Mouse (Mus musculus) embryonic facial prominence, embryonic 12.5 days (tissue): Measurements from ENCODE around the gene Acox3. TPM values are rescaled to one million over a fixed set of nuclear protein-coding genes. Genes with fewer than 3 reads are reported as not detected.
A peak's percentile ranks its signal among the peaks of the same experiment; 100 is the strongest.

ENCODE experiments used
- ATAC-seq: fragments of 200-750 bp; cut with Nextera tagmentation; 2 replicates; pipeline ENCODE4 v1.8.0; 2017; ENCODE audit not compliant: insufficient number of reproducible peaks, insufficient read depth, low FRiP score, low TSS enrichment
- H3K27ac ChIP-seq: fragments of 300-500 bp; sonication (generic); 2 replicates; pipeline ENCODE4 v1.5.1; 2016; ENCODE audit warnings: mild to moderate bottlenecking
- H3K27me3 ChIP-seq: fragments of 300-500 bp; sonication (generic); 2 replicates; pipeline ENCODE4 v1.6.1; 2016; ENCODE audit warnings: mild to moderate bottlenecking, moderate library complexity
- H3K36me3 ChIP-seq: fragments of 300-500 bp; sonication (generic); 2 replicates; pipeline ENCODE4 v1.6.1; 2016; ENCODE audit warnings: mild to moderate bottlenecking
- H3K4me1 ChIP-seq: fragments of 300-500 bp; sonication (generic); 2 replicates; pipeline ENCODE4 v1.6.1; 2016
- H3K4me2 ChIP-seq: fragments of 300-500 bp; sonication (generic); replicated peaks from 2 replicates; pipeline ENCODE4 v1.6.1; 2016; ENCODE audit warnings: mild to moderate bottlenecking, moderate library complexity
- H3K4me3 ChIP-seq: fragments of 300-500 bp; sonication (generic); 2 replicates; pipeline ENCODE4 v1.5.1; 2016; ENCODE audit warnings: mild to moderate bottlenecking
- H3K9ac ChIP-seq: fragments of 300-500 bp; sonication (generic); 2 replicates; pipeline ENCODE4 v1.6.1; 2016; ENCODE audit warnings: mild to moderate bottlenecking, moderate library complexity
- H3K9me3 ChIP-seq: fragments of 300-500 bp; sonication (generic); 2 replicates; pipeline ENCODE4 v1.6.1; 2016; ENCODE audit warnings: mild to moderate bottlenecking, moderate library complexity
- WGBS: fragments of 180-500 bp; shearing (Covaris S2); methylation state at CpG from one replicate; pipeline ENCODE4 v1.1.7; 2016; 5-methylcytosine and 5-hydroxymethylcytosine counted together
- polyA plus RNA-seq: library from polyadenylated mRNA; unstranded; fragments of >200 nt; fragmentation: Nextera tagmentation; extraction: Ambion mirVana; gene quantifications from 2 replicates; pipeline ENCODE4 v1.2.1, GENCODE M21; 2016

The Acox3 gene
- polyA plus RNA-seq, 1 experiment from 2014 or later: 12.5 TPM

DNA sequence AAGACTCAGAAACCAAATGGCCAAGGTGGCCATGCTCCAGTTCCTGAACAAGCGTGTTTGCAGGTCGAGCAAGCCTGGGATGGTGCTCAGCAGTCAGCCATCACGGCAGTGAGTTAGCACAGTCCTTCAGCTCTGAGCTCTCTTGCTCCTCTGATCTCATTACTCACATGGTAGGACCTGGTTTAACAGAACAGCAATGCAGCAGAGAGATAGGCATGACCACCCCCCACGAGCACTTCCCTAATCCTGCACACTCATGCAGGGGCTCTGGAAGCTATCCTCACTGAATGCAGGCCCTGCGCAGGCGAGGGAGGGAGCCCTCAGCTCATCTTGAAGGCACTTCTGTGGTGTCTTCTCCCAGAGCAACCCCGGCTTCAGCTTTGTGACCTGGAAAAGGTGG is 26.4 kb upstream of the Acox3 start:
- ATAC-seq: no peak
- H3K4me2 ChIP-seq: no peak overlapping the region
- H3K9me3 ChIP-seq: no peaks in the 10 kb centered on the region
- H3K27ac ChIP-seq: no peak overlapping the region
- H3K36me3 ChIP-seq: peaks cover 43% of the 10 kb centered on the region
- H3K4me1 ChIP-seq: peaks cover 8% of the 10 kb centered on the region; the same call in 1 of the 2 replicates
- H3K27me3 ChIP-seq: no peaks in the 10 kb centered on the region
- H3K9ac ChIP-seq: no peak overlapping the region
- no peak overlapping the region for H3K4me3 ChIP-seq
- WGBS: 85% methylated on average over 7 of the region's 7 CpGs

DNA sequence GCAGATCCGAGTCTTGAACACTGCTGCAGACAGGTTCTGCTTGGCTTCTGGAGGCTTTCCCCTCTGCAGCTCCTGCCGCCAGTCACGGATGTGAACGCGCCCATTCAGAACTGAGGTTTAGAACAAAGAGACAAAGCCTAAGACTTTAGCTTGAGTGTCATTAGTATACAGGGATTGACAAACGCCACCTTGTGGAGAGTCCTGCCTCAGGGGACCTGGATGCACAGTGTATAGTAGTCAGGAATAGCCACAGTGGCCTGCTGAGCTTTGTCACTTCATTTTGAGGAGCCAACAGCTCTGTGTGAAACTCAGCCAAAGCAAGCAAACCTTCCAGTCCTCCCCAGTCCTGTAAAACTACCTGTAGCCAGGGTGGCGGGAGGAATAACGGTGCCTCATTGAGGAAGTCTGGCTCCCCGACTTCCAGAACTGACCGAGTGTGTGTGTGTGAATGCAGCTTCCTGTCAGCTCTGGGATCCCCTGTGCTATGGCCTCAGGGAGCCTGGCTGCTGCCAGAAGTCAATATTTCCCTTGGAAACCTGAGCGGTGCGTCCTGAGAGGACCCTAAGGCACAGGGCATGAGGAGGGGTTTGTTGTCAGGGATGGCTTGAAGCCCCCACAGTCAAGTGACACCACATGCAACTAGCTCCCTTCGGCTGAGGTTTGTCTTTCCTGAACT is 24.8 kb upstream of the Acox3 start:
- H3K9ac ChIP-seq: no peak overlapping the region
- 64% methylated on average over 13 of the region's 13 CpGs for WGBS
- no peak overlapping the region for H3K4me2 ChIP-seq
- H3K27ac ChIP-seq: no peak overlapping the region
- no peak for ATAC-seq
- peaks cover 60% of the 10 kb centered on the region for H3K36me3 ChIP-seq
- H3K9me3 ChIP-seq: no peaks in the 10 kb centered on the region
- H3K4me1 ChIP-seq: no peaks in the 10 kb centered on the region
- no peak overlapping the region for H3K4me3 ChIP-seq
- H3K27me3 ChIP-seq: no peaks in the 10 kb centered on the region

- Histone ChIP-seq H3K4me2 (no peak overlapping the region), H3K27ac (no peak overlapping the region), H3K36me3 (peaks cover 73% of the 10 kb centered on the region), H3K27me3 (no peaks in the 10 kb centered on the region), H3K9ac (no peak overlapping the region), H3K9me3 (no peaks in the 10 kb centered on the region), H3K4me1 (no peaks in the 10 kb centered on the region), H3K4me3 (no peak overlapping the region)
- WGBS: 80% methylated on average over 8 of the region's 8 CpGs
- no peak for ATAC-seq
These were observed 23.4 kb upstream of the Acox3 start for GRCm38 (mm10) chr5:35559447-35559846.

GRCm38 (mm10) chr5:35562616-35563015 is 20.2 kb upstream of the Acox3 start:
- no peak overlapping the region for H3K4me3 ChIP-seq
- WGBS: 98% methylated on average over 2 of the region's 2 CpGs
- no peaks in the 10 kb centered on the region for H3K9me3 ChIP-seq
- H3K4me2 ChIP-seq: no peak overlapping the region
- peaks cover 83% of the 10 kb centered on the region for H3K36me3 ChIP-seq
- no peak overlapping the region for H3K9ac ChIP-seq
- ATAC-seq: no peak
- H3K4me1 ChIP-seq: no peaks in the 10 kb centered on the region
- H3K27ac ChIP-seq: no peak overlapping the region
- no peaks in the 10 kb centered on the region for H3K27me3 ChIP-seq

GRCm38 (mm10) chr5:35563449-35563848 is 19.4 kb upstream of the Acox3 start:
- H3K9me3 ChIP-seq: no peaks in the 10 kb centered on the region
- H3K27ac ChIP-seq: no peak overlapping the region
- WGBS: 0% methylated on average over 1 of the region's 1 CpGs
- H3K4me1 ChIP-seq: no peaks in the 10 kb centered on the region
- peaks cover 86% of the 10 kb centered on the region for H3K36me3 ChIP-seq
- no peak overlapping the region for H3K4me3 ChIP-seq
- H3K9ac ChIP-seq: no peak overlapping the region
- no peak overlapping the region for H3K4me2 ChIP-seq
- no peaks in the 10 kb centered on the region for H3K27me3 ChIP-seq
- 0 out of 2 replicates have a peak, but pooled peaks have one; percentile 48 for ATAC-seq

GRCm38 (mm10) chr5:35565217-35565616 is 17.6 kb upstream of the Acox3 start:
- H3K36me3 ChIP-seq: peaks cover 93% of the 10 kb centered on the region

DNA sequence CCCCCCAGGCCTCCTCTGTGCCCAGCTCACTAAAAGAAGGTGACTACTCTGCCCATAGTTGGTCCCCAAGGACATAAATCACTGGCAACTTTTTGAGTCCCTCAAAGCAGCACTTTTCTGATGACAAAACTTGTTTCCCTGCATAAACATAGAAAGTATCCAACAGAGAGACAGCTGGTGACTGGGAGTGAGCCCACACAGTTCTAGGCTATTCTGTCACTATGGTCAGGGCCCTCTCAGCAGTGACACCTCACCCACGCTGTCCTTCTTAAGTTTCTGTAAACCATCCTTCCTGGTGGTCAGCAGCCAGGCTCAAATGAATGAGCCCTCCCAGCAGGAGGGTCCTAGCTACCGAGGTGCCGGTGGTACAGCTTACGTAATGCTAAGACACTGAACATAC is 16.2 kb upstream of the Acox3 start:
- 94% methylated on average over 4 of the region's 4 CpGs for WGBS
- Histone ChIP-seq H3K36me3 (peaks cover 91% of the 10 kb centered on the region), H3K27me3 (no peaks in the 10 kb centered on the region), H3K4me1 (no peaks in the 10 kb centered on the region), H3K9ac (no peak overlapping the region), H3K4me2 (no peak overlapping the region), H3K9me3 (no peaks in the 10 kb centered on the region), H3K4me3 (no peak overlapping the region), H3K27ac (no peak overlapping the region)
- no peak for ATAC-seq

More at GRCm38 (mm10) chr5:35565217-35565616, 17.6 kb upstream of the Acox3 start:
- H3K27me3 ChIP-seq: no peaks in the 10 kb centered on the region
- H3K4me3 ChIP-seq: no peak overlapping the region
- no peaks in the 10 kb centered on the region for H3K9me3 ChIP-seq
- no peak overlapping the region for H3K9ac ChIP-seq
- H3K4me2 ChIP-seq: no peak overlapping the region
- H3K4me1 ChIP-seq: no peaks in the 10 kb centered on the region
- ATAC-seq: no peak
- 90% methylated on average over 9 of the region's 9 CpGs for WGBS
- no peak overlapping the region for H3K27ac ChIP-seq

- H3K4me1 ChIP-seq: peaks cover 8% of the 10 kb centered on the region
- H3K4me2 ChIP-seq: no peak overlapping the region
- H3K9ac ChIP-seq: no peak overlapping the region
- H3K36me3 ChIP-seq: peaks cover 58% of the 10 kb centered on the region
- ATAC-seq: no peak
- no peaks in the 10 kb centered on the region for H3K9me3 ChIP-seq
- H3K27me3 ChIP-seq: no peaks in the 10 kb centered on the region
- 91% methylated on average over 6 of the region's 6 CpGs for WGBS
- no peak overlapping the region for H3K27ac ChIP-seq
- no peak overlapping the region for H3K4me3 ChIP-seq
These were observed 11.3 kb upstream of the Acox3 start for GRCm38 (mm10) chr5:35571546-35571945.

DNA sequence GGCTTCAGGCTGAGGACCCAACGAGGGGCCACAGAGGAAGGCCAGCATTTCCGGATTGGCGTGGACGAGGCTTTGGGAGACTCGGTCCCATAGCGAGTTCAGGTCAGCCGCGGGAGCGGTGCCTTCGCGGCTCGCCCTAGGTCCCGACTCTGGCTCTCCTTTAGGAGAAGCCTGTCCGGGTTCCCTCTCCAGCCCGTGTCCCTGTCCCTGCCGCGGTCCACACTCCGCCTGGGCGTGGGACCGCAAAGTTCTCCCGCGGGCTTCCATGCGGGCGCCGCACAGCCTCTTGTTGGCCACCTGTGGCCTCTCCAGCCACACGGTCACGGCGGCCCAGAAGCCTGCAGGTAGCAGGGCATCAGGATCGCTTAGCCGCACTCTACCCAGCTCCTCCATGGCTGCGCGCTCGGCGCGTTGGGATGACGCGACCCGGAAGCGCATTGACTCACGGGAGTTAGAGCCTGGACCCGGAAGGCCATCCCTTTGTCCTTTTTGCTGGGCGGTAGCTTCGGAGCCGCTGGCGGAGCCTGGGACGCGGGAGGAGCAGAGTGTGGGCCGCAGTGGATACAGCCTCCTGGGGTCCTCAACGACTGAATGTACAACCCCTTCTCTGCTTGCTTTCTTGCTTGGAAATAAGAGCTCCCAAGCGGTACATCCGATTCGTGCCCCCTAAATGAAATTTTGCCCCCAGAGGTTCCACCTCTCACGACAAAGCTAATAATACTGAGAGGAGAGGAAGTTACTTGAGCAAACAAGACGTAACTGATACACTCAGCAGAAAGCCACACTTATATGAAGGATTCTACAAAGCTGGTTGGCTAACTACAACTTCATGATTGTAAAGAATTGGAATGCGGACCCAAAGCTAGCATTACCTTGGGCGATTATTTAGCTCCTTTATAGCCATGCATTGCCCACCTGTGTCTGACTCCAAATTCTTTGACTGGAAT is 7.9 kb upstream of the Acox3 start, which contains the start of gene Trmt44:
TSS of gene Trmt44 (minus strand) at position 418 of the 947 bp plus-strand sequence.
- Histone ChIP-seq H3K36me3 (peaks cover 27% of the 10 kb centered on the region), H3K27me3 (0 out of 2 replicates have a peak, but pooled peaks cover 5% of the 10 kb centered on the region), H3K4me3 (peak within 1 kb of the TSS; percentile 99), H3K9ac (peak within 1 kb of the TSS; percentile 90), H3K9me3 (no peaks in the 10 kb centered on the region), H3K4me2 (peak within 1 kb of the TSS; percentile 93), H3K4me1 (peaks cover 8% of the 10 kb centered on the region), H3K27ac (peak within 1 kb of the TSS; percentile 76)
- WGBS: 3% methylated on average over 56 of the region's 56 CpGs
- peak; percentile 92 for ATAC-seq

DNA sequence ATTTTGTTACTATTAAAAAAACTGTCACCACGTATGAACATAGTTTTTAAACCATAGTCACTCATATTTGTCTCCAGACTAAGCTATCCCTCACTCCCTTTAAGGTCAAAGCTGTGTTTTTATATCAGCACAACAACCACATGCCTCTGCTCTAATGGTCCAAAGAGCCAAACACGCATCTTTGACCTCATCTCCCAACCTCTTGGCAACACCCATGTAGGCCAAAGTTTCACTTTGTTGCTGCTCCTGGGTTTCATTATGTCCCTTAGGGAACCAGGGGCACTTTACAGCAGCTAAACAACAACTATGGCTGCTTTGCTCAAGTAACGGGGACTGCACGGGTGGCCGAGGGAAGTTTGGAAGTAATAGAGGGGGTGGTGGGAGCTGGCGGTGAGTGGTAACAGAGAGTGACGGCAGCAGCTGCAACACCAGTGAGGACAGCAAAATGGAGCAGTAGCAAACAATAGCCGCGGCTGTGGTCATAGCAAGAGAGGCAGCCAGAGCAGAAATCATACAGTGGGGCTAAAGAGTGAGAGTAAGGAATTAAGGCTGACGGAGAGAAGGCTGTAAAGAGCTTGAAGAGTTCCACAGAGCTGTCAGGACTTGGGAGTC is 6.3 kb upstream of the Acox3 start:
- Histone ChIP-seq H3K4me3 (no peak overlapping the region), H3K27ac (no peak overlapping the region), H3K9ac (no peak overlapping the region), H3K36me3 (peaks cover 16% of the 10 kb centered on the region), H3K4me2 (no peak overlapping the region), H3K27me3 (0 out of 2 replicates have a peak, but pooled peaks cover 5% of the 10 kb centered on the region), H3K4me1 (peaks cover 8% of the 10 kb centered on the region), H3K9me3 (no peaks in the 10 kb centered on the region)
- ATAC-seq: no peak
- 85% methylated on average over 10 of the region's 10 CpGs for WGBS

DNA sequence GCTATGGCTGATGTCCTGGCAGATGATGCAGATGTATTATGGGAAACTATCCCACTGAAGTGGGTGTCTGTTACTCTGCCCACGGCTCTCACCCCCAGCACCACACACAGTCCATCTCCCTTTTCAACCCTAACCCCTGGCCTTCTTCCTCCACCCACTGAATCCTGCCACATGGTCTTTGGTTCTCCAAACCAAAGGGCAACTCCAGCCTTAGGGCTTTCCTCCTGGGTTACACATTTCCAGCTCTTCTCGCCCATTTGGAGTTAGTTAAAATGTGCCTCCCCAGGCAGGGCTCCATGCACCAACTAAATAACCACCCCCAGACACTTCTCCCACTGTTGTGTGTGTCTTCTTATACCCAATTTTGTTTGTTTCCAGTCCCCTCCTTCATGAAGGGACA is 4.4 kb upstream of the Acox3 start:
- H3K4me2 ChIP-seq: no peak overlapping the region
- no peak overlapping the region for H3K27ac ChIP-seq
- no peak for ATAC-seq
- WGBS: 59% methylated on average over 2 of the region's 2 CpGs
- no peak overlapping the region for H3K9ac ChIP-seq
- no peaks in the 10 kb centered on the region for H3K9me3 ChIP-seq
- H3K27me3 ChIP-seq: 0 out of 2 replicates have a peak, but pooled peaks cover 5% of the 10 kb centered on the region
- H3K36me3 ChIP-seq: no peaks in the 10 kb centered on the region
- peaks cover 14% of the 10 kb centered on the region for H3K4me1 ChIP-seq
- H3K4me3 ChIP-seq: no peak overlapping the region
